Mouse (Mus musculus): ENCODE measurements around the gene Phf21a.

The Phf21a gene

DNA sequence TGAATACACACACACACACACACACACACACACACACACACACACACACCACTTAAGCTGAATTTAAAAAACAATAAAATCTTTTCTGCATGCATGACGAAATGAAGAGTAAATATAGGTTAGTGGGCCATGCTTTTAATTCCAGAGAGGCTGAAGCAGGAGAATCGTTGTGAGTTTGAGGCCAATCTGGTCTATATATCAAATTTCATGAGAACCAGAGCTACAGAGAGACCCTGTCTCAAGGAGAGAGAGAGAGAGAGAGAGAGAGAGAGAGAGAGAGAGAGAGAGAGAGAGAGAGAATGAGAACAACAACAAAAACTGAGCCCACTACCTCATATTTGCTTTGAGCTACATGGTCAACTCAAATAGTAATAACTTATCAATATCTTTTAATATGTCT, at the start of gene Phf21a:
Phf21a (plus strand) TSS at position 301 of the 400 bp plus-strand sequence.
- DNase-seq (ENCODE audit: inconsistent ontology term), result no peak

DNA sequence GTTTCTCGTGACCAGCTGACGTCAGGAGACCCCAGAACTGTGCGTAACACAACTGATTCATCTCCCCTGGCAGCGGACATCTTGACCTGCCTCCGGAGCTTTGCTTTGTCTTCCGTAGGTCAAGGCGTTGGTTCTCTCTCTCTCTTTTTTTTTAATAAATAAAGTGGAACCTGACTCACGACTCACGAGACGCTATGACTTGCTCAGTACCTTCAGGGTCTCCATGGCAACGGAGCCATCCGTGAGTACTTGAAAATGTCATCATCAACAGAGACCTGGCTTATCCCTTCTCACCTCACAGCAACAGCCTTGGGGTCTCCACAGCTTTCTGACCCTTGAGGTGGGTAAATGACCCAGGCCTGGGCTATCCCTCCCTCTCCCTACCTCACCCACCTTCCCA, 49.6 kb upstream of the Phf21a start:
- DNase-seq (ENCODE audit: inconsistent ontology term), result no peak

DNA sequence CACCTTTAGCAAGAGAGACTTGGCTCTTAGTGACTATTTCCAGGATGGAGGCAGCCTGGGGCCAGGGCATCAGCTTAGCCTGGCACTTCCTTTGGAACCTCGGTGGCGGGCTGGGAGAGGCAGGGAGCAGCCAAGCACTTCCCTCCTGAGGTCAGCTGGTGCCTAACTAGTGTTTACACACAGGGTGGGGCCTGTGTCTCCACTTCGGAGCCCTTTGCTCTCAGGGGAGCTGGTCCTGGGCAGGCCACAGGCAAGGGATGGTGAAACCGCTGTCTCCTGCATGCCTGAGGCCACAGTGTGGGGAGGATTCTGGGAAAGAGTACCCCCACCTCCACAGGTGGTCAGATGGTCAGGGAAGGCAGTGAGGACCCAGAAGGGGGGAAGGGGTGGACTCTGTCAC, 45.3 kb upstream of the Phf21a start:
- DNase-seq (ENCODE audit: inconsistent ontology term), result no peak

DNA sequence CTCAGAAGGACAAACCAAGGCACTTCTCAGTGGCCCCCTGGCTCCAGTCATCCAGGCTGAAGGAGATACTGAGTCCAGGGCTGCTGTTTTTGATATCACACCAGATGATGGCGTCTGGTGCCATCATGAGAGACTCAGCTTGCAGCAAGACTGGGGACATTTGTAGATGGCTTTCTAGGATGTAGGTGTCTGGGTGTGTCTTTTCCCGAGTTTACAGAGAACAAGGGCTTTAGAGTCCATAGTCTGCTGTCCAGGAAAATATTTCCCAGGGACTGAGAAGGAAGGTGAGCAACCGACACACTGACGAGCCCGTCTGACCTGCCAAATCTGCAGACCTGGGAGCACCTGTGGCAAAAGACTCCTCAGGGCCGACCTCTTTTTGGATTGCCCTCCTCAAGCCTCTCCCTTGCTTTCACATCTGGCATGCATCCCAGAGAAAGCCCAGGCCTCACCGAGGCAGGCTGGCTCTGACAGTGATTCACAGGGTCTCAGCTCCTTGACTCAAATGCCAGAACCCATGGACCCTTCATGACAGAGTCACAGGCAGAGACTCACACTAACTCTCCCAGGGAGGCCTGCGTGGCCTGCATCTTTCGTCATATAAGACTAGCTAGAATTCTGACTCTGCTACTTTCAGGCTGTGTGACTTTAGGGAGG, 44.8 kb upstream of the Phf21a start:
- no peak for DNase-seq (ENCODE audit: inconsistent ontology term)

GRCm38 (mm10) chr2:92052188-92052587, 40.7 kb upstream of the Phf21a start:
- peak; percentile 79 for DNase-seq (ENCODE audit: inconsistent ontology term)

DNA sequence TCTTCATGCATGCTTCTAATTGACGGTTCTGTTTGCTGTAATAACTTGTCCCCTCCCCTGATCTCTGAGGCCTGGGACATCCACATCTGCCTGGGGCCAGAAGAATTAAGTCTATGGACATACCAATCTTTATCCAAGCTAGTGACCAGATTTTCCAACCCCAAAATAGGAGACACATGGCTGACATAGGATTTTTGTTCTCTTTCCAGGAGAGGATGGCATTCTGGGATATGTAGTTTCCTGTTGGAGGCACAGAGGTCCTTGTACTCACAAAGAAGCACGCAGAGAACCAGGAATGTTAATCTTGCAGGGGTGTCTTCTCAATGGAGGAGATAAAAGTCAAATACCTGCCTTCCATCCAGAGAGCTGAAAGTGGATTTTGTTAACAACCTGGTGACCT, 40.2 kb upstream of the Phf21a start:
- peak; percentile 28 for DNase-seq (ENCODE audit: inconsistent ontology term)

- DNase-seq (ENCODE audit: inconsistent ontology term), result peak; percentile 91
Measured at GRCm38 (mm10) chr2:92055101-92055813, 37.7 kb upstream of the Phf21a start.

DNA sequence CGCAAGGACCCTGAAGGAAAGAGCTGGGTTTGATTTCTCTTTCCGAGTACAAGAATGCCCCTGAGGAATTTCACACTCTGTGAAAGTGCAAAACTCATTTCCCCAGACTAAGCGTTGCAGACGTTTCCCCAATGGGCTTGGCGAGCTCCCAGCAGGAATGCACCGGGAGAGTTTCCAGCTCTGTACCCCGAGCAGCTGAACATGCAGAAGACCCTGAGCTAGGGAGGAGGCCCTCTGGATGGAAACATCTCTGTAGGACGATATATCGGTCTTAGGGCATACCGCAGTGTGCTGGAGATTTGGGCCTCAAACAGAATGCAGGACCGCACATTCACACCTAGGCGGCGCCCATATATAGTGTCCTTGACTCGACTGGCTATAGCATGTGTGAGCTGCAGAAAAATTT, 37.1 kb upstream of the Phf21a start:
- peak; percentile 56 for DNase-seq (ENCODE audit: inconsistent ontology term)

DNA sequence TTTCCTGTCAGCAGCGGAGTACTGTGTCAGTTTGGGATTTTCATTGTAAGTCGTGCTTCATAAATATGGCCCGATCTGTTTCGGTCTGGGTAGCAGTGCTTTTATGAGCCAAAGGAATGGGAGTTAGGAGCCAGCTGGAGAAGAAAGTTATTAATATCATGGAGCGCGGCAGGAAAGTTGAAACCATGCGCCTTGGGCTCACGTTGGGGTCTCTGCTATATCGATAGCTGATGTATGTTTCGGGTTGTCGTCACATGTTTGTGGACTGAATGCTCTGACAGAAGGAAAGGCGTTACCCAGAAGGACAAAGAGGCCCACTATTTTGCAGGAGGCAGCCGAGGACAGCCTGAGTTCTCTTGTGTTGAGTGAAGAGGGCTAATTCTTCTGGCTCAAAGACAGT, 36.2 kb upstream of the Phf21a start:
- DNase-seq (ENCODE audit: inconsistent ontology term), result no peak

GRCm38 (mm10) chr2:92058469-92058868, 34.4 kb upstream of the Phf21a start:
- peak; percentile 92 for DNase-seq (ENCODE audit: inconsistent ontology term)

DNA sequence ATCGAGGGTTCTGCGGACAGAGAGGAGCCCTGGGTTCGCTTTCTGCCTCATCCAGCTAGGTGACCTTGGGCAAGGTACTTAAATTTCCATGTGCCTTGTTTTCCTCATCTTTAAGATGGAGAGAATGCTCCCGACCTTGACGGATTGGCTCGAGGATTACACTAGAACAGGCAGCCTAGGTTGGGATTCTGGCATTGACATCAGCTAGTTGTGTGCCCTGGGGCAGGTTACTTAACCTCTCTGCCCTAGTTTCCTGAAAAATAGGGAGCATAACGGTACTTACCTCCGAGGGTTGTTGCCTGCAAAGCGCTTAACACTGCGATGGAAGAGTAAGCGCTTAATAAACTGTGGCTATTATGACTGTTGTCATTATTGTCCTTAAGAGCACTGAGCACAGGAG, 34.0 kb upstream of the Phf21a start:
- no peak for DNase-seq (ENCODE audit: inconsistent ontology term)

GRCm38 (mm10) chr2:92059481-92060220, 33.3 kb upstream of the Phf21a start:
- peak; percentile 77 for DNase-seq (ENCODE audit: inconsistent ontology term)

- DNase-seq (ENCODE audit: inconsistent ontology term), result no peak
Measured at GRCm38 (mm10) chr2:92060291-92060690, 32.6 kb upstream of the Phf21a start.

DNA sequence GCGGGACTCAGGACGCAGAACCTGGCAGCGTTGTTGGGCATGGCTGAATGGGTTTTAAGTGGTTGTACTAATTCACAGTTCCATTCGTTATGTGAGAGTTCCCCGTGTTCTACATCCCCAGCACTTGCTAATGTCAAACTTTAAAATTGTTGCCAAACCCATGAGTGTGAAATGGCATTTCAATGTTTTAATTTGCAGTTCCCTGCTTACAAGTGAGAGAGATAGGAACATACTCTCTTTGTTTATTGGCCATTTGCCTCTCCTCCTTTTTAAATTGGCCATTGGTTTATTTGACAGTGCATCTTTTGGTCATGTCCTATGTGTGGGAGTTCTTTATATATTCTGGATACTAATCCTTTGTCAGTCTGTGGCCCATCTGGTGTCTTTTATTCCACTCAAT, 31.6 kb upstream of the Phf21a start:
- no peak for DNase-seq (ENCODE audit: inconsistent ontology term)

GRCm38 (mm10) chr2:92063106-92063505, 29.8 kb upstream of the Phf21a start:
- no peak for DNase-seq (ENCODE audit: inconsistent ontology term)

- no peak for DNase-seq (ENCODE audit: inconsistent ontology term)
Measured at GRCm38 (mm10) chr2:92065269-92065888, 27.5 kb upstream of the Phf21a start.

GRCm38 (mm10) chr2:92065938-92066337, 27.0 kb upstream of the Phf21a start:
- no peak for DNase-seq (ENCODE audit: inconsistent ontology term)

DNA sequence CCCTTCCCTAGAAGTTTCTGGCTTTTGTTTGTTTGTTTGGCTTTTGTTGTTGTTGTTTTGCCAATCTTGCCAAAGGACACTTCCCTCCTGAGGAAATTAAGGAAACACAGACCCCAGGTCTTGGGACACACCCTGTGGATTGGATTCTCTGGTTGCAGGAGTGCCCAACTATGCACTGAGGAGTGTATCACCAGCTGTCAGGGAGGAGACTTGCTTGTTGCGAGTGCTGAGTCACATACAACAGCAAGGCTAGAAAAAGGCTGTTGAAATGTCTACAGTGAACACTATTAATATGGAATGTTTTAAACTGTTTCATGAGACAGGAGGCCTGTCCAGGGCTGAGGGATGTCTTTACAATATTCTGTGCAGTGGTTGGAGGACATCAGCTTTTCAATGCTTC, 26.0 kb upstream of the Phf21a start:
- DNase-seq (ENCODE audit: inconsistent ontology term), result no peak

GRCm38 (mm10) chr2:92067600-92067999, 25.3 kb upstream of the Phf21a start:
- DNase-seq (ENCODE audit: inconsistent ontology term), result no peak

- no peak for DNase-seq (ENCODE audit: inconsistent ontology term)
Measured at GRCm38 (mm10) chr2:92069630-92070029, 23.3 kb upstream of the Phf21a start.

- DNase-seq (ENCODE audit: inconsistent ontology term), result no peak
Measured at GRCm38 (mm10) chr2:92071143-92071542, 21.8 kb upstream of the Phf21a start.

GRCm38 (mm10) chr2:92076086-92076692, 16.7 kb upstream of the Phf21a start:
- no peak for DNase-seq (ENCODE audit: inconsistent ontology term)
